Mouse (Mus musculus) intestine, embryonic 16.5 days (tissue): ENCODE results near the gene Rasgef1a. TPM values are rescaled to one million over a fixed set of nuclear protein-coding genes. Genes with fewer than 3 reads are reported as not detected.

Source experiments
- ATAC-seq: fragments of 200-750 bp; cut with Nextera tagmentation; 2 replicates; pipeline ENCODE4 v1.8.0; 2017; ENCODE audit warnings: moderate TSS enrichment, moderate library complexity
- H3K27ac ChIP-seq: fragments of 300-500 bp; sonication (generic); 2 replicates; pipeline ENCODE4 v1.5.1; 2014; ENCODE audit warnings: mild to moderate bottlenecking, low read length
- H3K27me3 ChIP-seq: fragments of 300-500 bp; sonication (generic); replicated peaks from 2 replicates; pipeline ENCODE4 v1.6.1; 2014; ENCODE audit warnings: low read length, control low read depth, mixed read lengths; ENCODE audit not compliant: control insufficient read depth, insufficient read depth
- H3K36me3 ChIP-seq: fragments of 300-500 bp; sonication (generic); 2 replicates; pipeline ENCODE4 v1.6.1; 2014; ENCODE audit warnings: low read length, control low read depth; ENCODE audit not compliant: control insufficient read depth, insufficient read depth
- H3K4me1 ChIP-seq: fragments of 300-500 bp; sonication (generic); 2 replicates; pipeline ENCODE4 v1.6.1; 2014; ENCODE audit warnings: low read length, control low read depth, mixed read lengths; ENCODE audit not compliant: control insufficient read depth, insufficient read depth
- H3K4me2 ChIP-seq: fragments of 300-500 bp; sonication (generic); 2 replicates; pipeline ENCODE4 v1.6.1; 2014; ENCODE audit warnings: low read depth, low read length, control low read depth
- H3K4me3 ChIP-seq: fragments of 300-500 bp; sonication (generic); 2 replicates; pipeline ENCODE4 v1.5.1; 2014; ENCODE audit warnings: mild to moderate bottlenecking, low read length
- H3K9ac ChIP-seq: fragments of 300-500 bp; sonication (generic); 2 replicates; pipeline ENCODE4 v1.6.1; 2014; ENCODE audit warnings: low read depth, low read length
- H3K9me3 ChIP-seq: fragments of 300-500 bp; sonication (generic); 2 replicates; pipeline ENCODE4 v1.6.1; 2016; ENCODE audit warnings: low read length, control low read depth; ENCODE audit not compliant: control insufficient read depth
- WGBS: fragments of 180-500 bp; shearing (Covaris S2); extraction: QIAGEN DNeasy Blood & Tissue Kit; methylation state at CpG from one replicate; pipeline ENCODE4 v1.1.7; 2014; 5-methylcytosine and 5-hydroxymethylcytosine counted together
- polyA plus RNA-seq: library from polyadenylated mRNA; unstranded; fragments of >200 nt; fragmentation: Nextera tagmentation; extraction: Ambion mirVana; gene quantifications from 2 replicates; pipeline ENCODE4 v1.2.1, GENCODE M21; 2015

The Rasgef1a gene
- polyA plus RNA-seq, 1 experiment from 2014 or later: 0.21 TPM

DNA sequence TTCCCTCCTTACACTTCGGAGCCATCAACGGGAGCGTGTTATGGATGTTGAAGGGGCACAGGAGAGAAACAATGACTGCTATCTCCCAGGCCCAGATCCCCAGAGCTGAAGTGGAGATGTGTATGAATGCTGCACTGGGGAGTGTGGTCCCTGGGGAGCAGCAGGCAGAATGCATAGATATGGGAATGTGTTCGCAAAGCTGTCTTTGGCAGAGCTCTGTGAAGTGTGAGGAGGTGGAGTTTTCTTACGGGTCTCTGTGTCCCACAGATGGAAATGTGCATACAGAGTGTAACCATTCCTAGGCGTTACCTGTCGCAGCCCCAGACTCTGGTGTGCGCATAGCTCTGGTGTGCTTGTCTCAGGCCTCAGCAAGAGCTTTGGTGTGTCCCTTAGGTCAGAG, 65.5 kb downstream of the Rasgef1a start:
- 81% methylated on average over 8 of the region's 8 CpGs for WGBS
- no peak overlapping the region for H3K27ac ChIP-seq
- H3K27me3 ChIP-seq: no peaks in the 10 kb centered on the region
- ATAC-seq: no peak
- no peak overlapping the region for H3K4me3 ChIP-seq
- H3K9ac ChIP-seq: no peak overlapping the region
- H3K9me3 ChIP-seq: no peaks in the 10 kb centered on the region
- H3K36me3 ChIP-seq: no peaks in the 10 kb centered on the region
- peaks cover 7% of the 10 kb centered on the region for H3K4me1 ChIP-seq
- H3K4me2 ChIP-seq: no peak overlapping the region

DNA sequence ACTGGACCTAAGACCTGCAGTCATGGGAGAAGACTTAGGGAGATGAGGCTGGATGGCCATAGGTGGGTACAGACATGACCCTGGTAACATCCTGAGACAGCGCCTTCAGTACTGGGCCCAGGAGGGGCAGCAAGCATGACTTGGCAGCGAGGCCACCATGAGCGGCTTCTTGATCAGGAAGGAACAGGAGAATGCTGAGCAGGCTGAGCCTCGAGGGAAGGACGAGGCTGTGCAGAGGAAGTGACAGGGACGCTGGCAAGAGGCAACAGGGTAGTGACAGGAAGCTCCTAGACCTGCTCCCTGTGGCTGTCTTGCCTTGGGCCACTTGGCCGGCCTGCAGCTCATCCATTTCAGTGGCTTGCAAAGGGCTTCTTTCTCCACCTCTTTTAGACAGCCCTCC, 66.2 kb downstream of the Rasgef1a start:
- no peak overlapping the region for H3K27ac ChIP-seq
- H3K4me2 ChIP-seq: no peak overlapping the region
- 77% methylated on average over 7 of the region's 7 CpGs for WGBS

DNA sequence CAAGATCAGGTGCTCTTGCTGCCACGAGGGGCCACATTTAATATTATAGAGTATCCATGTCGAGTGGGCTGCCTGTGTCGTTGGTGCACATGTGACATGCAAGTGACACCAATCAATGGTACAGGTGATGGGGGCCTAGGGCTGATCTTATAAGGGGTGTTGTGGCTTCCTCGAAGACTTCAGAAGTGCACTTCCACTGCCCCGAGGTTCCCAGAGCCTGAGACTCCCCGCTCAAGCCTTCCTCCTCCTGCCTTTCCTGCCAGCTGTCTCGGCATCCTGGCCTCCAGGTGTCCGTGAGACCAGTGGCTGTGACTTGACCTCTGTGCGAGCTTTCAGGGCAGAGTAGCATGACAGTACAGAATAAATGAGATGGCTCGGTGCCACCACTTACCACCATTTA, 67.5 kb downstream of the Rasgef1a start:
- WGBS: 73% methylated on average over 10 of the region's 10 CpGs
- Histone ChIP-seq H3K27ac (no peak overlapping the region), H3K27me3 (no peaks in the 10 kb centered on the region), H3K4me3 (no peak overlapping the region), H3K4me1 (peaks cover 6% of the 10 kb centered on the region), H3K9me3 (no peaks in the 10 kb centered on the region), H3K36me3 (no peaks in the 10 kb centered on the region), H3K4me2 (no peak overlapping the region), H3K9ac (no peak overlapping the region)
- no peak for ATAC-seq

More for the DNA sequence above, 66.2 kb downstream of the Rasgef1a start:
- Histone ChIP-seq H3K4me1 (peaks cover 7% of the 10 kb centered on the region), H3K9ac (no peak overlapping the region), H3K4me3 (no peak overlapping the region), H3K27me3 (no peaks in the 10 kb centered on the region), H3K9me3 (no peaks in the 10 kb centered on the region), H3K36me3 (no peaks in the 10 kb centered on the region)
- ATAC-seq: no peak

DNA sequence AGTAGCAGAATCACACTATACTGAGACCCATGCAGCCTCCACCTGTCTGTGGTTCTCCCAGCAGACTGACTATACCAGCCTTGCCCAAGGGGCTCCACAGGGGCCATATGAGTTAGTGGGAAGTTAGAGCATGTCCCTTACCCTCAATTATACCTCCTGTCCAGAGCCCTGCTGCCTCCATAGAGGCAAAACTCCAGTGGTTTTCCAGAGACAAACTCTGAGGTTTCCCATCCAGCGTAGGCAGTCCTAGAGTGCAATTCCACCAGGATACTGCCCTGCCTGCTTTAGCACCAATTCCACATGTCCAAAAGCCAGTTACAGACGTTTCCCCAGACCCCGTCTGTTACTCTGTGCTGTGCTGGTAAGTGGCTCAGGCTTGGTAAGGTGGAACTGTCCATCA, 68.1 kb downstream of the Rasgef1a start:
- Histone ChIP-seq H3K4me3 (no peak overlapping the region), H3K27me3 (no peaks in the 10 kb centered on the region), H3K36me3 (no peaks in the 10 kb centered on the region), H3K9me3 (no peaks in the 10 kb centered on the region), H3K4me1 (peaks cover under 1% of the 10 kb centered on the region; the same call in 1 of the 2 replicates), H3K27ac (no peak overlapping the region), H3K4me2 (no peak overlapping the region), H3K9ac (no peak overlapping the region)
- WGBS: 66% methylated on average over 3 of the region's 3 CpGs
- ATAC-seq: no peak

DNA sequence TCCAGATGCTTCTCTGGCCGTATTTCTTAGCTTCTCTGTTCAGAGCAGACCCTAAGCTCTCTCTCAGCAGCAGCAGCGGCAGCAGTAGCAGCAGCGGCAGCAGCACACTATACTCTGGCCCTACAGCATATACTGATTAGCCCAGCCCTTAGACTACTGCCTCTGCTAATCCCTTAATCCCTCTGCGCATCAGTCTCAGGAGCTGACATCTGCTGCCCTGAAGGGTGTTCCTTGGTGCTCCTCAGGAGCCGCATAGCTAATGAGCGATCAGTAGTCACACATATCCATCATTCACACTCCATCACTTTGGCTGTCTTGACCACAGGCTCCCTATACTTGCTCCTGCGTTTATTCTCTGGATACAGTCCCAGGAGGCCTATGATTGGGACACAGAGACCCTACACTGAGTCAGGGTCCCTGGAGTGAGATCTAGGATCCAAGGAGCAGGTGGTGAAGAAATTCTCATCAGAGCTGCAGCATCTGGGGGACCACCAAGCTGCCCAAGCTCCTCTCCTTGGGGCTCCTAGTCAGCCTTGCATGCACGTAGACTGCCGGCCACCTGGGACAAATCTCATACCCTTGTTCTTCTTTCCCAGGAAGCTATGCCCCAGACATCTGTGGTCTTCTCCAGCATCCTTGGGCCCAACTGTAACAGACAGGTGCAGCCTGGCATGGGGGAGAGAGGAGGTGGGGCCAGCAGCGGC, 68.7 kb downstream of the Rasgef1a start:
- Histone ChIP-seq H3K9ac (no peak overlapping the region), H3K4me3 (no peak overlapping the region), H3K4me1 (no peaks in the 10 kb centered on the region), H3K4me2 (no peak overlapping the region), H3K36me3 (no peaks in the 10 kb centered on the region), H3K27ac (no peak overlapping the region), H3K9me3 (no peaks in the 10 kb centered on the region), H3K27me3 (no peaks in the 10 kb centered on the region)
- 59% methylated on average over 10 of the region's 10 CpGs for WGBS
- no peak for ATAC-seq

DNA sequence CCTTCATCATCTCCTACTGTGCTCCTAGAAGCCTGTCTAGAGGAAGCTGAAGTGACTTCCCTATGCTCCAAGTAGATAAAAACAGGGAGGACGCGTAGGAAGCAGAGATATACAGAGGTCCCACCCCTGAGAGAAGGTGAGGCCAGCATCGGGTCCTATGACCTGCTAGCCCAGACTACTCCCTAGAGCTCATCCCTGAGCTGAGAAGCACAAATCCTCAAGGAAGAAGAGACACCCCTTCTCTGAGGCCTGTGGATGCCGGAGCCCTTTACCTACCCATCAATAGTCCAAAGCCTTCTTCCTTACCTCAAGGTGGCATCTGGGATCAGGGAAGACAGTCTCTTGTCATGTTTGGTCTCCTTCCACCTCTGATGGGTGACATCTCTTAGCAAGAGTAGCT, 69.5 kb downstream of the Rasgef1a start:
- Histone ChIP-seq H3K4me3 (no peak overlapping the region), H3K36me3 (no peaks in the 10 kb centered on the region), H3K4me2 (no peak overlapping the region), H3K9me3 (no peaks in the 10 kb centered on the region), H3K27me3 (no peaks in the 10 kb centered on the region), H3K9ac (no peak overlapping the region), H3K4me1 (no peaks in the 10 kb centered on the region), H3K27ac (no peak overlapping the region)
- WGBS: 93% methylated on average over 4 of the region's 4 CpGs
- no peak for ATAC-seq

DNA sequence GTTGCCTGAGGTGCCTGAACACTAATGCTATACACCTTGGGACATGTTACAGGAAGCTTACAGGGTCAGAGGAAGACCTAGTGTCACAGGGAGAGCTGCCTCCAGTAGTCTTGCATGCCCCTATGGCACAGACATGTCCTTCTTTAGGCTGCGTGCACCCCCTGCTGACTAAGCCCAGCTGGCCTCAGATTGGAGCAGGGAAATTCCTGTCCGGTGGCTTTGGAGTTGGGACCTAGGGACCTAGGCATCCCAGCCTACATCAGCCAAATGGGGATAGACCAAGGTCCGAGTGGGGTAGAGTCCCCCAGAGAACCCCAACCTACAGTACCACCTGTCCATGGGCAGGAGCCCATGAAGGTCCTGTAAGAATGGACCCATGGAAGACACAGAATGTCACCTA, 71.1 kb downstream of the Rasgef1a start:
- H3K4me3 ChIP-seq: no peak overlapping the region
- H3K9ac ChIP-seq: no peak overlapping the region
- no peak for ATAC-seq
- no peaks in the 10 kb centered on the region for H3K36me3 ChIP-seq
- no peak overlapping the region for H3K4me2 ChIP-seq
- no peak overlapping the region for H3K27ac ChIP-seq
- whole genome bisulfite sequencing: 76% methylated on average over 3 of the region's 3 CpGs
- no peaks in the 10 kb centered on the region for H3K4me1 ChIP-seq
- no peaks in the 10 kb centered on the region for H3K9me3 ChIP-seq
- no peaks in the 10 kb centered on the region for H3K27me3 ChIP-seq

DNA sequence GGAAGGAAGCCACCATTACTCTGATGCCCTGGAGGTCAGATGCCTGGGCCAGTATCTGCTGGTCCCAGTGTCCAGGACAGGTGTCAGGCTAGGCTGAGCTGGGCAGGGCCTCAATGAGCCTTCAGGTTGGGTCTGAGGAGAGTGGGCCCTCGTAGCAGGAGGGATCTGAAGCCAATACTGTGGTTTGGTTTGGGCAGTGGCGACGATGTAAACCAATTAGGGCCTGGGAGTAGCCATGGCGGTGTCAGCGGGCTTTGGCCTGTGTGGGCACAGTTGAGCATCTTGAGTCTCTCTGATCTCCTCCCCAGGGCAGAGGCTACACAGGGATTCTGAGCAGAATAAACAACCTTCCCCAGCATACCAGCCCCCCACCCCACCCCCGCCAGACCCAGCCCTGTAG, 72.4 kb downstream of the Rasgef1a start:
- no peaks in the 10 kb centered on the region for H3K4me1 ChIP-seq
- ATAC-seq: no peak
- no peak overlapping the region for H3K4me2 ChIP-seq
- no peak overlapping the region for H3K4me3 ChIP-seq
- no peaks in the 10 kb centered on the region for H3K9me3 ChIP-seq
- H3K36me3 ChIP-seq: no peaks in the 10 kb centered on the region
- H3K9ac ChIP-seq: no peak overlapping the region
- 70% methylated on average over 6 of the region's 6 CpGs for WGBS
- H3K27ac ChIP-seq: no peak overlapping the region
- no peaks in the 10 kb centered on the region for H3K27me3 ChIP-seq

DNA sequence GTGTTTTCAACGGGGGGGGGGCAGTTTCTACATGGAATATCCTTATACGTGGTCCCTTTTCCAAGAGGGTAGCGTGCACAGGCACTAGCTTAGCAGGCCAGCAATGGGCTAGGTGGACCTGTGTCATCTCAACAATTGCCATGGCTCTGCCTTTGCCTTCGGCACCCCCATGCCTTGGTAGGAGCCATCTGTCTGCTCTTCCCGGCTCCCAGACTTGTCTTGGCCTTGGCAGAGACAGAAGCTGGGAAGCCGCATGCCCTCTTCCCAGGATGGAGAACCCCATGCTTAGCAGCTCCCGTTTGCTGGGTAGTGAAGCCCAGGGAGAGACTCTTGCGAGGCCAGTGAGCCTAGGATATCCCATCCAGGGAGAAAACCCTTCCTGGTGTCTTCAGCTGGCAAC, 73.4 kb downstream of the Rasgef1a start:
- H3K4me3 ChIP-seq: no peak overlapping the region
- no peak for ATAC-seq
- H3K4me1 ChIP-seq: no peaks in the 10 kb centered on the region
- H3K27ac ChIP-seq: no peak overlapping the region
- no peaks in the 10 kb centered on the region for H3K9me3 ChIP-seq
- H3K4me2 ChIP-seq: no peak overlapping the region
- no peak overlapping the region for H3K9ac ChIP-seq
- H3K27me3 ChIP-seq: no peaks in the 10 kb centered on the region
- 86% methylated on average over 8 of the region's 8 CpGs for WGBS
- H3K36me3 ChIP-seq: no peaks in the 10 kb centered on the region

DNA sequence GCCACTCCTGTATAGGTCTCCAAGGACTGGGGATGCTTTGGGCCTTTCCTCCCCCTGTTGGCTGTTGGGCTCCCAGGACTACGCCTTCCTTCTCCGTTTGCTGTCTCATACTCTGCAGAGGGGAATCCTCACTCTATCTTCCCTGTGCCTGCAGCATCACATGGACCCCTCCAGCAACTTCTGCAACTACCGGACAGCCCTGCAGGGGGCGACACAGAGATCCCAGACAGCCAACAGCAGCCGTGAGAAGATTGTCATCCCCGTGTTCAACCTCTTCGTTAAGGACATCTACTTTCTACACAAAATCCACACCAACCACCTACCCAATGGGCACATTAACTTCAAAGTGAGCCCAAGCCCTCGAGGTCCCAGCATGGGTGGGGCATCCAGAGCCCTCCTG, 76.7 kb downstream of the Rasgef1a start:
- H3K4me1 ChIP-seq: no peaks in the 10 kb centered on the region
- H3K36me3 ChIP-seq: no peaks in the 10 kb centered on the region
- 62% methylated on average over 8 of the region's 8 CpGs for WGBS
- H3K9me3 ChIP-seq: no peaks in the 10 kb centered on the region
- no peak overlapping the region for H3K27ac ChIP-seq
- no peak overlapping the region for H3K4me2 ChIP-seq
- H3K4me3 ChIP-seq: no peak overlapping the region
- no peak for ATAC-seq
- no peak overlapping the region for H3K9ac ChIP-seq
- no peaks in the 10 kb centered on the region for H3K27me3 ChIP-seq
